Mouse (Mus musculus): Measurements from ENCODE around the gene Coro1b. TPM values are rescaled to one million over a fixed set of nuclear protein-coding genes. Genes with fewer than 3 reads are reported as not detected.
"Not testable (repeated sequence)": the region's sequence is repeated elsewhere in the genome, so short reads cannot be mapped to it uniquely, and the experiment has no call there.

Coro1b gene
- polyA plus RNA-seq, 1 experiment from 2014 or later, result 133 TPM

GRCm38 (mm10) chr19:4122411-4123370, 25.7 kb upstream of the Coro1b start:
- H3K27ac ChIP-seq (replicated peaks), result no peak overlapping the region
- 86% methylated on average over 7 of the region's 7 CpGs for WGBS

DNA sequence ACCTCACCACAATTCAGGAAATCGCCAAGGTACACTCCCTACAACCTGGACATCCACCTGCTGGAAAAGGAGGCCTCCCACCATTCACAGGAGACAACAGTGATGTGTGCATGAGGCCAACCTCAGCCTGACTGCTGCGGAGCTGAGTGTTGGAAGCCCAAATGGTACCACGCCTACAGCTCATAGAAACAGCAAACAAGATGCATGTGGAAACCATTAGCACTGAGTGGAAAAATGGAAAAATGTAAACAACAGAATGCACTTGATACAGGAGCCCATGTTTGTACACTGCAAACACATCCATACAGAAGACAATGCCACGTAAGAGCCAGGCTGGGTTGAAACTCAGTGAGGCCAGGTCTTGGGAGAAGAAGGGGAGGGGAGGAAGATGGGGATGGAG, 24.0 kb upstream of the Coro1b start:
- 89% methylated on average over 4 of the region's 4 CpGs for WGBS
- no peak overlapping the region for H3K27ac ChIP-seq (replicated peaks)
- no peak overlapping the region for H3K4me3 ChIP-seq
- no peaks in the 10 kb centered on the region for H3K9me3 ChIP-seq (replicated peaks)
- H3K36me3 ChIP-seq, result peaks cover 21% of the 10 kb centered on the region
- H3K4me1 ChIP-seq, result peaks cover 36% of the 10 kb centered on the region
- H3K27me3 ChIP-seq (ENCODE audit: low read depth, poor library complexity, severe bottlenecking), result peaks cover 8% of the 10 kb centered on the region; the same call in 1 of the 2 replicates
- DNase-seq (ENCODE audit: low spot score), result no peak

More at GRCm38 (mm10) chr19:4122411-4123370, 25.7 kb upstream of the Coro1b start:
- H3K36me3 ChIP-seq, result peaks cover 10% of the 10 kb centered on the region
- H3K27me3 ChIP-seq (ENCODE audit: low read depth, poor library complexity, severe bottlenecking), result peaks cover 8% of the 10 kb centered on the region; the same call in 1 of the 2 replicates
- H3K4me3 ChIP-seq, result no peak overlapping the region
- peaks cover 35% of the 10 kb centered on the region for H3K4me1 ChIP-seq
- no peak for DNase-seq (ENCODE audit: low spot score)
- no peaks in the 10 kb centered on the region for H3K9me3 ChIP-seq (replicated peaks)

DNA sequence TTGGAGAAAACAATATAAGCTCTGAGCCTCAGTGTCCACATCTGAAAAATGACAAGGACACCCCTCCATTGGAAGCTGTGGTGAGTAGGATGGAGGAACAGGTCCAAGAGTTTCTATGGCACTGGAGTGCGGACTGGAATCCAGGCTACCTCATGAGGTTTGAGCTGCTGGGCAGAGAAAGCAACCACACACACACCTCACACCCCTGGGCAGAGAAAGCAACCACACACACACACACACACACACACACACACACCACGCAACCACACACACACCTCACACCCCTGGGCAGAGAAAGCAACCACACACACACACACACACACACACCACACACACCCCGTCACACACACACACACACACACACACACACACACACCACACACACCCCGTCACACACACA, 23.2 kb upstream of the Coro1b start:
- DNase-seq (ENCODE audit: low spot score); H3K9me3 ChIP-seq (replicated peaks); H3K27me3 ChIP-seq (ENCODE audit: low read depth, poor library complexity, severe bottlenecking): not testable (repeated sequence)
- H3K4me3 ChIP-seq, result peak overlapping the region; percentile 79
- H3K36me3 ChIP-seq, result peaks cover 30% of the 10 kb centered on the region
- peaks cover 32% of the 10 kb centered on the region for H3K4me1 ChIP-seq
- peak overlapping the region; percentile 90 for H3K27ac ChIP-seq (replicated peaks)
- 18% methylated on average over 4 of the region's 4 CpGs for WGBS

DNA sequence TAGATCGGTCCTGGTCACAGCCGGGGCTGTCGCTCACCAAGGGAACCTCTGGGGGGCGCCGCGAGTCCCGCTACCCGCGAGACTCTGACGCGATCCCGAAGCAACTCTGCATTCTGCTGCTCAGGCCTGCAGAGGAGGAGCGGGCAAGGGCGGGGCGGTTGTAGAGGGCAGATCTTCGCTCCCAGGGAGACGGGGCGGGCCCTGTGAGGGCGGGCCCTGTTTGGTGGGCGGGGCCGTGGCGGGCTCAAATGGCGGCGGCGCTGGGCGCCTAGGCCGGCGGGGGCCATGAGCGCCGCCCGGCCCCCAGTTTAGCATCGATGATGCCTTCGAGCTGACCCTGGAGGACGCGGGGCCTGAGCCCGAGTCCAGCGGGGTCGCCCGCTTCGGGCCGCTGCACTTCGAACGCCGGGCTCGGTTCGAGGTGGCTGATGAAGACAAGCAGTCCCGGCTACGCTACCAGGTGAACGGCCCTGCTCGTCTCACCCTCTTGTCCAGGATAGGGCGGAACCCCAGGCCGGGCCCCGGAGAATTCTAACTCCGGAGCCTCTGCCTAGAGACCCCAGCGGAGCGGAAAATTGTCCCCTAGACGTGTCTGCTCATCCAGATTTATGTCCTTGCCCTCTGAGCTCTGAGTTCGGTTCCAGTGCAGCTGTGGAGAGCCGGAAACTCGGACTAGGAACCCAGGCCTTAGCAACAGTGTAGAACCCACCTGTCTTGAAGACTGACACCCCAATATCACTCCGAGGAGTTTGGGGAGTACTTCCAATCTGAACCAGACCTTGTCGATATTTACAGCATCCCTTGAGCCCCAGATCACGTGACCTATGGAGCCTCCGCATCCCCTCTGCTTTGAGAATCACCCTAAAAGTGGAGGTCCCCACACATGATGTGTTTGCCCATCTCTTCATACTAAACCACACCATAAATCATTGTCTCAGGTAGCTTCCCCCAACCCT, 22.4 kb upstream of the Coro1b start, which contains the start of gene Aip:
Gene Aip (minus strand): TSS at position 118 of the 956 bp plus-strand sequence.
- Histone ChIP-seq H3K4me3 (peak within 1 kb of the TSS; percentile 79), H3K27me3 (ENCODE audit: low read depth, poor library complexity, severe bottlenecking) (no peaks in the 10 kb centered on the region), H3K36me3 (peaks cover 35% of the 10 kb centered on the region), H3K4me1 (peaks cover 25% of the 10 kb centered on the region), H3K27ac (replicated peaks) (peak within 1 kb of the TSS; percentile 90), H3K9me3 (replicated peaks) (no peaks in the 10 kb centered on the region)
- peak; percentile 99 for DNase-seq (ENCODE audit: low spot score)
- 1% methylated on average over 64 of the region's 64 CpGs for WGBS

DNA sequence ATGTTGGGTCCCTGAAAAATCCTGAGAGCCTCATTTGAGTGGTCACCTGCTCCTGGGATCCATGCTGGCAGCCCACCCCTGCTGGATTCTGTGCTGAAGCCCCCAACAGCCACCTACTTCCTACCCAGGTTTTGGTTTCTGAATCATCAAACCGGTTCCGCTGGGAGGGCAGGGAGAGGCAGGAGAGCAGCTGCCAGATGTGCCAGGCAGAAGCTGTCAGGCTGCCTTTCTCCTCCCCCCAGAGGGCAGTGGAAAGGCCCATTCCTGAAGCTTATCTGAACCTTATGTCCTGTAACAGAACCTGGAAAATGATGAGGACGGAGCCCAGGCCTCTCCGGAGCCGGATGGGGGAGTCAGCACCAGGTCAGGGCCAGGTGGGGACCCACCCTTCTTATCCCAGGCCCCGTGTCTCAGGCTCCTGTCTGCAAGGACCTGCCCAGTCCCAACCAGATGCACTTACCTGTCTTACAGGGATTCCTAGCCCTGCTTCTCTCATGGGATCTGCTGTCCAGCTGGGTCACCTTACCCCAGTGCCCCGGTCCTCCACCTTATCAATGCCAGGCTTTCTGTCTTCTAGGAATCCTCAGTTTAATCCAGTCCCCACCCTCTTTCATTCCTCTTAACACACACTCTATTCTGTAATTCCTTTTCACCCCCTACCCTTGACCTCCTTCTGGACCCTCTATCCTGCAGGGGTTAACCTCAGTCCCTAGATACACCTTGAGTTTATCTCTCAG, 21.5 kb upstream of the Coro1b start:
- peak overlapping the region; percentile 79 for H3K4me3 ChIP-seq
- H3K4me1 ChIP-seq, result peaks cover 22% of the 10 kb centered on the region
- no peaks in the 10 kb centered on the region for H3K9me3 ChIP-seq (replicated peaks)
- DNase-seq (ENCODE audit: low spot score), result no peak
- peak overlapping the region; percentile 90 for H3K27ac ChIP-seq (replicated peaks)
- WGBS, result 73% methylated on average over 7 of the region's 7 CpGs
- no peaks in the 10 kb centered on the region for H3K27me3 ChIP-seq (ENCODE audit: low read depth, poor library complexity, severe bottlenecking)
- peaks cover 44% of the 10 kb centered on the region for H3K36me3 ChIP-seq

GRCm38 (mm10) chr19:4129462-4129861, 19.0 kb upstream of the Coro1b start:
- H3K4me3 ChIP-seq, result no peak overlapping the region
- H3K27ac ChIP-seq (replicated peaks), result no peak overlapping the region
- H3K27me3 ChIP-seq (ENCODE audit: low read depth, poor library complexity, severe bottlenecking), result no peaks in the 10 kb centered on the region
- WGBS, result 96% methylated on average over 7 of the region's 7 CpGs
- DNase-seq (ENCODE audit: low spot score), result no peak
- H3K4me1 ChIP-seq, result peaks cover 22% of the 10 kb centered on the region
- H3K9me3 ChIP-seq (replicated peaks), result no peaks in the 10 kb centered on the region
- peaks cover 61% of the 10 kb centered on the region for H3K36me3 ChIP-seq

GRCm38 (mm10) chr19:4130106-4130505, 18.3 kb upstream of the Coro1b start:
- no peak for DNase-seq (ENCODE audit: low spot score)
- no peak overlapping the region for H3K4me3 ChIP-seq
- no peaks in the 10 kb centered on the region for H3K27me3 ChIP-seq (ENCODE audit: low read depth, poor library complexity, severe bottlenecking)
- H3K9me3 ChIP-seq (replicated peaks), result no peaks in the 10 kb centered on the region
- H3K4me1 ChIP-seq, result peaks cover 21% of the 10 kb centered on the region
- peaks cover 61% of the 10 kb centered on the region for H3K36me3 ChIP-seq
- WGBS, result 90% methylated on average over 4 of the region's 4 CpGs
- H3K27ac ChIP-seq (replicated peaks), result no peak overlapping the region

- no peaks in the 10 kb centered on the region for H3K27me3 ChIP-seq (ENCODE audit: low read depth, poor library complexity, severe bottlenecking)
- H3K36me3 ChIP-seq, result peaks cover 61% of the 10 kb centered on the region
- no peak overlapping the region for H3K4me3 ChIP-seq
- H3K4me1 ChIP-seq, result peaks cover 17% of the 10 kb centered on the region
- H3K9me3 ChIP-seq (replicated peaks), result no peaks in the 10 kb centered on the region
- 95% methylated on average over 5 of the region's 5 CpGs for WGBS
- no peak overlapping the region for H3K27ac ChIP-seq (replicated peaks)
- no peak for DNase-seq (ENCODE audit: low spot score)
Measured at GRCm38 (mm10) chr19:4131075-4131474, 17.3 kb upstream of the Coro1b start.

- H3K9me3 ChIP-seq (replicated peaks), result no peaks in the 10 kb centered on the region
- H3K27ac ChIP-seq (replicated peaks), result no peak overlapping the region
- WGBS, result 83% methylated on average over 2 of the region's 2 CpGs
- no peak for DNase-seq (ENCODE audit: low spot score)
- H3K4me1 ChIP-seq, result peaks cover 10% of the 10 kb centered on the region
- H3K4me3 ChIP-seq, result no peak overlapping the region
- H3K36me3 ChIP-seq, result peaks cover 61% of the 10 kb centered on the region
- H3K27me3 ChIP-seq (ENCODE audit: low read depth, poor library complexity, severe bottlenecking), result no peaks in the 10 kb centered on the region
Measured at GRCm38 (mm10) chr19:4131768-4132167, 16.7 kb upstream of the Coro1b start.

DNA sequence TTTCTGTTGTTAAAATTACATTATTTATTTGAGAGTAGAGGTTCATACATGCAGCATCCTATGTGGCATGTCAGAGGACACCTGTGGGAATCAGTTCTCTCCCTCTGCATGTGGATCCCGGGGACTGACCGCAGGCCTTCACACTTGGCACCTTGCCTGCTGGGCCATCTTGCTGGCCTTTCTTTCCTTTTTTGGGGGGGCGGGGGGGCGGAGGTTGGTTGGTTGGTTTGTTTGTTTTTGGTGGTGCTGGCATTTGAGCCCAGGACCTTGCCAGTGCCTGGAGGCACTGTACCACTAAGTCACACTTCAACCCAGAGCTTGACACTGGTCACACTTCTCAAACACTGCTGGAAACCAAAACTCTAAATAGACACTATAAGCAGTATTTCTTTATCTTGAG, 14.1 kb upstream of the Coro1b start:
- 98% methylated on average over 4 of the region's 4 CpGs for WGBS
- peaks cover 41% of the 10 kb centered on the region for H3K36me3 ChIP-seq
- peaks cover 9% of the 10 kb centered on the region for H3K4me1 ChIP-seq
- no peak for DNase-seq (ENCODE audit: low spot score)
- no peaks in the 10 kb centered on the region for H3K9me3 ChIP-seq (replicated peaks)
- H3K27me3 ChIP-seq (ENCODE audit: low read depth, poor library complexity, severe bottlenecking), result no peaks in the 10 kb centered on the region
- H3K27ac ChIP-seq (replicated peaks), result no peak overlapping the region
- no peak overlapping the region for H3K4me3 ChIP-seq

DNA sequence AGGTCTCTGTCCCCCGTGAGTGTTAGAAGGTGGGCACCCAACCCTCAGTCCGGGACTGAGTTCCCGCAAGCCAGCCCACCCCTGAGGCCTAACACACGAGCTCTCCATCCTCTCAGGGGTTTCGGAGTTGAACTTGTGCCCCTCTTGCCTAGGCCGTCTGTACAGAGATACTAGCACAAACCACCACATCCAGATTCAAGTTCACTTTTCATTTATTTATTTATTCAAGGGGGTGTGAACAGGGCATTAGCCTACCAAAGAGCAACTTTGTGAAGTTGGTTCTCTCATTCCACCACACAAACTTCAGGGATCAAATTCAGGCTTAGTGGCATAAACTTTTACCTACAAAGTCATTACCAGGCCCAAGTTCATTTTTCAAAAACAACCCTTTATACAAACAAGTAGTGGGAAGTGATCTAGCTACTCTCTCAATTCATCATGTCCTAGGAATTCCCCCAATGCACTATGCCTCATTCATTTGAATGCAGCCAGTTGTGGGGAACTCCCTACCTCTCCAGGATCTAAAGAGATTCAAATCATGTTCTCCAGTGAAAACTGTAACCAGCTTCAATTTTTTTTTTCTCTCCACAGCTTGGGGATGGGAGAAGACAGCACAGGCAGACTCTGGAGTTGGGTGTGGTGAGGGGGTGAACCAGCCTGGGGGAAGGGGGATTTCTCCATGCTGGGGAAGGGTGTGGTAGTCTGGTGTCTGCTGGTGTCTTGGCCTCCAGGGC, 13.0 kb upstream of the Coro1b start:
- not testable (repeated sequence) for H3K27ac ChIP-seq (replicated peaks); H3K9me3 ChIP-seq (replicated peaks); H3K27me3 ChIP-seq (ENCODE audit: low read depth, poor library complexity, severe bottlenecking); DNase-seq (ENCODE audit: low spot score); H3K4me3 ChIP-seq
- peaks cover 30% of the 10 kb centered on the region for H3K36me3 ChIP-seq
- 76% methylated on average over 6 of the region's 6 CpGs for WGBS
- H3K4me1 ChIP-seq, result peaks cover 19% of the 10 kb centered on the region
